Mouse (Mus musculus) T-helper 17 cell (primary cell): ENCODE data around the gene Nhlh2.

Source experiments
- in situ Hi-C, 2 experiments: fragments of 300-600 bp; cut with MboI, MseI; formaldehyde crosslinking; loops; 1 replicate in 1 of 2; 2 replicates in 1 of 2; pipeline ENCODE4 v1.15.1; 2025; ENCODE audit warnings: high pct_unique_total_duplicates in 2 of 2

Gene Nhlh2

GRCm38 (mm10) chr3:102024981-102025451, 15.1 kb downstream of the Nhlh2 start:
- in situ Hi-C loops = no loop called here

- in situ Hi-C loops = no loop called here
Observed at GRCm38 (mm10) chr3:102025659-102026058, 15.8 kb downstream of the Nhlh2 start.

- in situ Hi-C loops = no loop called here
Observed at GRCm38 (mm10) chr3:102027880-102028279, 18.0 kb downstream of the Nhlh2 start.

- in situ Hi-C loops = no loop called here
Observed at GRCm38 (mm10) chr3:102037806-102038205, 27.9 kb downstream of the Nhlh2 start.

- in situ Hi-C loops = no loop called here
Observed at GRCm38 (mm10) chr3:102038608-102039007, 28.7 kb downstream of the Nhlh2 start.

GRCm38 (mm10) chr3:102041632-102042031, 31.8 kb downstream of the Nhlh2 start:
- in situ Hi-C loops = loop anchor here in 1 of 2 experiments (10.0 kb wide), 1 partner anchor 1293 kb away; no protein-coding TSS in a partner anchor

GRCm38 (mm10) chr3:102045071-102045470, 35.2 kb downstream of the Nhlh2 start:
- in situ Hi-C loops = loop anchor here in 1 of 2 experiments (10.0 kb wide), 1 partner anchor 1290 kb away; no protein-coding TSS in a partner anchor

- in situ Hi-C loops = loop anchor here in 1 of 2 experiments (10.0 kb wide), 1 partner anchor 1287 kb away; no protein-coding TSS in a partner anchor
Observed at GRCm38 (mm10) chr3:102047532-102047931, 37.7 kb downstream of the Nhlh2 start.

GRCm38 (mm10) chr3:102049207-102050104, 39.6 kb downstream of the Nhlh2 start:
- in situ Hi-C loops = loop anchor here in 1 of 2 experiments (10.0 kb wide), 1 partner anchor 1285 kb away; no protein-coding TSS in a partner anchor

GRCm38 (mm10) chr3:102052036-102052435, 42.2 kb downstream of the Nhlh2 start:
- in situ Hi-C loops = no loop called here

- in situ Hi-C loops = no loop called here
Observed at GRCm38 (mm10) chr3:102053293-102053692, 43.4 kb downstream of the Nhlh2 start.

GRCm38 (mm10) chr3:102055878-102056277, 46.0 kb downstream of the Nhlh2 start:
- in situ Hi-C loops = loop anchor here in 1 of 2 experiments (5.0 kb wide), 1 partner anchor 174 kb away; no protein-coding TSS in a partner anchor

- in situ Hi-C loops = loop anchor here (10.0 kb wide), 2 partner anchors 155 to 1305 kb away; no protein-coding TSS in a partner anchor
Observed at GRCm38 (mm10) chr3:102060065-102060464, 50.2 kb downstream of the Nhlh2 start.

- in situ Hi-C loops = loop anchor here (10.0 kb wide), 2 partner anchors 157 to 1307 kb away; no protein-coding TSS in a partner anchor
Observed at GRCm38 (mm10) chr3:102061923-102062670, 52.2 kb downstream of the Nhlh2 start.

- in situ Hi-C loops = loop anchor here (10.0 kb wide), 2 partner anchors 158 to 1308 kb away; no protein-coding TSS in a partner anchor
Observed at GRCm38 (mm10) chr3:102062671-102063010, 52.8 kb downstream of the Nhlh2 start.

- in situ Hi-C loops = loop anchor here (10.0 kb wide), 2 partner anchors 159 to 1309 kb away; no protein-coding TSS in a partner anchor
Observed at GRCm38 (mm10) chr3:102063273-102064120, 53.6 kb downstream of the Nhlh2 start.

GRCm38 (mm10) chr3:102064566-102064965, 54.7 kb downstream of the Nhlh2 start:
- in situ Hi-C loops = loop anchor here (10.0 kb wide), 2 partner anchors 160 to 1310 kb away; no protein-coding TSS in a partner anchor
